Mouse (Mus musculus) forebrain, embryonic 11.5 days (tissue): ENCODE measurements around the gene Golph3l. TPM values are rescaled to one million over a fixed set of nuclear protein-coding genes. Genes with fewer than 3 reads are reported as not detected.

Experiments
- ATAC-seq: fragments of 200-750 bp; cut with Nextera tagmentation; replicated peaks from 2 replicates; pipeline ENCODE4 v1.8.0; 2017; ENCODE audit warnings: moderate TSS enrichment; ENCODE audit not compliant: low FRiP score
- DNase-seq: peaks from one replicate; pipeline ENCODE4 v3.0.0-alpha.2; 2017; ENCODE audit warnings: low spot score
- H3K27ac ChIP-seq: fragments of 300-500 bp; sonication (generic); 2 replicates; pipeline ENCODE4 v1.5.1; 2014; ENCODE audit warnings: low read depth, low read length
- H3K27me3 ChIP-seq: fragments of 300-500 bp; sonication (generic); 2 replicates; pipeline ENCODE4 v1.6.1; 2014; ENCODE audit warnings: mild to moderate bottlenecking, low read length, mixed read lengths; ENCODE audit not compliant: control insufficient read depth, insufficient read depth
- H3K36me3 ChIP-seq: fragments of 300-500 bp; sonication (generic); 2 replicates; pipeline ENCODE4 v1.6.1; 2014; ENCODE audit warnings: mild to moderate bottlenecking, low read length, moderate library complexity, mixed read lengths; ENCODE audit not compliant: control insufficient read depth, insufficient read depth
- H3K4me1 ChIP-seq: fragments of 300-500 bp; sonication (generic); replicated peaks from 2 replicates; pipeline ENCODE4 v1.6.1; 2014; ENCODE audit warnings: low read length, mixed read lengths; ENCODE audit not compliant: control insufficient read depth, insufficient read depth
- H3K4me2 ChIP-seq: fragments of 300-500 bp; sonication (generic); 2 replicates; pipeline ENCODE4 v1.6.1; 2014; ENCODE audit warnings: low read depth, mild to moderate bottlenecking, low read length, moderate library complexity, mixed read lengths; ENCODE audit not compliant: severe bottlenecking
- H3K4me3 ChIP-seq: fragments of 300-500 bp; sonication (generic); 2 replicates; pipeline ENCODE4 v1.5.1; 2014; ENCODE audit warnings: low read depth, low read length
- H3K9ac ChIP-seq: fragments of 300-500 bp; sonication (generic); 2 replicates; pipeline ENCODE4 v1.6.1; 2014; ENCODE audit warnings: low read length
- H3K9me3 ChIP-seq: fragments of 300-500 bp; sonication (generic); 2 replicates; pipeline ENCODE4 v1.6.1; 2016; ENCODE audit warnings: low read length, mixed read lengths; ENCODE audit not compliant: control insufficient read depth
- WGBS: fragments of 180-500 bp; shearing (Covaris S2); extraction: QIAGEN DNeasy Blood & Tissue Kit; methylation state at CpG from one replicate; pipeline ENCODE4 v1.1.7; 2014; 5-methylcytosine and 5-hydroxymethylcytosine counted together
- polyA plus RNA-seq: library from polyadenylated mRNA; unstranded; fragments of >200 nt; fragmentation: Nextera tagmentation; extraction: Ambion mirVana; gene quantifications from 2 replicates; pipeline ENCODE4 v1.2.1, GENCODE M21; 2014

Golph3l gene
- polyA plus RNA-seq, 1 experiment from 2014 or later, result 36.1 TPM

GRCm38 (mm10) chr3:95662724-95663449, 74.2 kb downstream of the Golph3l start:
- no peak for ATAC-seq
- no peak overlapping the region for H3K4me2 ChIP-seq
- no peaks in the 10 kb centered on the region for H3K9me3 ChIP-seq
- DNase-seq, result no peak
- H3K36me3 ChIP-seq, result peaks cover 15% of the 10 kb centered on the region
- no peaks in the 10 kb centered on the region for H3K27me3 ChIP-seq
- H3K4me1 ChIP-seq, result peaks cover 11% of the 10 kb centered on the region
- H3K27ac ChIP-seq, result no peak overlapping the region
- no peak overlapping the region for H3K4me3 ChIP-seq
- no peak overlapping the region for H3K9ac ChIP-seq
- 89% methylated on average over 7 of the region's 7 CpGs for WGBS

- Histone ChIP-seq H3K9ac (no peak overlapping the region), H3K27me3 (no peaks in the 10 kb centered on the region), H3K9me3 (no peaks in the 10 kb centered on the region), H3K4me3 (no peak overlapping the region), H3K36me3 (peaks cover 15% of the 10 kb centered on the region), H3K27ac (no peak overlapping the region), H3K4me2 (0 out of 2 replicates have a peak overlapping the region, but pooled peaks have one; percentile 11), H3K4me1 (peaks cover 11% of the 10 kb centered on the region)
- 84% methylated on average over 2 of the region's 2 CpGs for WGBS
- ATAC-seq (no peak), DNase-seq (no peak)
These were observed 74.8 kb downstream of the Golph3l start for GRCm38 (mm10) chr3:95663486-95663885.

GRCm38 (mm10) chr3:95663969-95664608, 75.4 kb downstream of the Golph3l start:
- Histone ChIP-seq H3K4me1 (peaks cover 11% of the 10 kb centered on the region), H3K27ac (no peak overlapping the region), H3K36me3 (peaks cover 15% of the 10 kb centered on the region), H3K27me3 (no peaks in the 10 kb centered on the region), H3K9ac (no peak overlapping the region), H3K4me3 (no peak overlapping the region), H3K9me3 (no peaks in the 10 kb centered on the region), H3K4me2 (no peak overlapping the region)
- ATAC-seq, result no peak
- no peak for DNase-seq
- 95% methylated on average over 3 of the region's 3 CpGs for WGBS

GRCm38 (mm10) chr3:95664940-95665352, 76.2 kb downstream of the Golph3l start:
- peaks cover 11% of the 10 kb centered on the region for H3K4me1 ChIP-seq
- no peaks in the 10 kb centered on the region for H3K9me3 ChIP-seq
- no peak overlapping the region for H3K4me3 ChIP-seq
- 87% methylated on average over 4 of the region's 4 CpGs for WGBS
- ATAC-seq, result no peak
- no peak overlapping the region for H3K9ac ChIP-seq
- H3K4me2 ChIP-seq, result no peak overlapping the region
- peaks cover 15% of the 10 kb centered on the region for H3K36me3 ChIP-seq
- no peaks in the 10 kb centered on the region for H3K27me3 ChIP-seq
- no peak for DNase-seq
- H3K27ac ChIP-seq, result no peak overlapping the region

- Histone ChIP-seq H3K27ac (no peak overlapping the region), H3K36me3 (peaks cover 11% of the 10 kb centered on the region; the same call in 1 of the 2 replicates), H3K9me3 (no peaks in the 10 kb centered on the region), H3K4me1 (peaks cover 3% of the 10 kb centered on the region; the same call in 1 of the 2 replicates), H3K4me2 (no peak overlapping the region), H3K27me3 (no peaks in the 10 kb centered on the region), H3K4me3 (no peak overlapping the region), H3K9ac (no peak overlapping the region)
- 68% methylated on average over 6 of the region's 6 CpGs for WGBS
- no peak for ATAC-seq
- DNase-seq, result no peak
These were observed 77.5 kb downstream of the Golph3l start for GRCm38 (mm10) chr3:95666124-95666844.

- Histone ChIP-seq H3K9ac (no peak overlapping the region; the same call in 1 of the 2 replicates), H3K27ac (peak overlapping the region; percentile 62), H3K36me3 (peaks cover 8% of the 10 kb centered on the region; the same call in 1 of the 2 replicates), H3K4me1 (no peaks in the 10 kb centered on the region), H3K4me3 (no peak overlapping the region), H3K9me3 (no peaks in the 10 kb centered on the region), H3K4me2 (no peak overlapping the region), H3K27me3 (no peaks in the 10 kb centered on the region)
- WGBS, result 76% methylated on average over 4 of the region's 4 CpGs
- DNase-seq (no peak), ATAC-seq (no peak)
These were observed 78.8 kb downstream of the Golph3l start for GRCm38 (mm10) chr3:95667521-95667920.

- H3K4me1 ChIP-seq, result no peaks in the 10 kb centered on the region
These were observed 79.3 kb downstream of the Golph3l start for GRCm38 (mm10) chr3:95668026-95668425.

More at GRCm38 (mm10) chr3:95668026-95668425, 79.3 kb downstream of the Golph3l start:
- peak overlapping the region; percentile 62 for H3K27ac ChIP-seq
- no peak overlapping the region; the same call in 1 of the 2 replicates for H3K9ac ChIP-seq
- DNase-seq, result peak; percentile 70
- 32% methylated on average over 7 of the region's 7 CpGs for WGBS
- H3K9me3 ChIP-seq, result no peaks in the 10 kb centered on the region
- no peak overlapping the region for H3K4me3 ChIP-seq
- H3K27me3 ChIP-seq, result no peaks in the 10 kb centered on the region
- no peak overlapping the region for H3K4me2 ChIP-seq
- H3K36me3 ChIP-seq, result peaks cover 8% of the 10 kb centered on the region; the same call in 1 of the 2 replicates
- ATAC-seq, result no peak; the same call in 1 of the 2 replicates
